Mouse (Mus musculus) erythroblast, embryonic 14.5 days (primary cell): ENCODE data around the gene Hist1h2bm.

Experiments
- GATA1 ChIP-seq: IDR thresholded peaks from 2 replicates; pipeline ENCODE4 v1.6.1; 2012; ENCODE audit warnings: low read length, inconsistent platforms, mixed read lengths
- TAL1 ChIP-seq: IDR thresholded peaks from 3 replicates; pipeline ENCODE4 v1.6.1; 2012; ENCODE audit warnings: low read length, inconsistent platforms, mixed read lengths

DNA sequence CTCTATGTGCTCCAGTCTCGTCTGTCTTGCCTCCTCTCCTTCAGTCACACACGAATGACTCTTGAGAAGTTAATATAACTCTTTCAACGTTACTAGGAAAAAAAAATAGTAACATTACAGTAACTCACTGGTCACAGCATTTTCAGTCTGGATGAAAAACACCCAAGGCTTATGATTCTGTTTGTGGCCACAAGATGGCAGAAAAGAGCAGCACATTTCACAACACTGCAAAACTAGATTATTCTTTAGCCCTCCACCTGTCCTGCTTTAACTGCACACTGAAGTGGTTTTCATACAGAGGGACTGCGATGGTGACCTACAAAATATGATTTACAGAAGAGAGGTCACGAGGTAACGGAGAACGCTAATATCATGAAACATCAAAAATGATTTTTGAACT is 7.1 kb upstream of the Hist1h2bm start:
- TF ChIP-seq TAL1 = no peak
- TF ChIP-seq GATA1 = no peak
